Mouse (Mus musculus): ENCODE measurements at regions not wholly inside any gene's neighbourhood (a gene's known extent, or its start where the extent isn't known, plus 50 kb on each side); places are given as distances from the start of the nearest gene placed in this dataset.

DNA sequence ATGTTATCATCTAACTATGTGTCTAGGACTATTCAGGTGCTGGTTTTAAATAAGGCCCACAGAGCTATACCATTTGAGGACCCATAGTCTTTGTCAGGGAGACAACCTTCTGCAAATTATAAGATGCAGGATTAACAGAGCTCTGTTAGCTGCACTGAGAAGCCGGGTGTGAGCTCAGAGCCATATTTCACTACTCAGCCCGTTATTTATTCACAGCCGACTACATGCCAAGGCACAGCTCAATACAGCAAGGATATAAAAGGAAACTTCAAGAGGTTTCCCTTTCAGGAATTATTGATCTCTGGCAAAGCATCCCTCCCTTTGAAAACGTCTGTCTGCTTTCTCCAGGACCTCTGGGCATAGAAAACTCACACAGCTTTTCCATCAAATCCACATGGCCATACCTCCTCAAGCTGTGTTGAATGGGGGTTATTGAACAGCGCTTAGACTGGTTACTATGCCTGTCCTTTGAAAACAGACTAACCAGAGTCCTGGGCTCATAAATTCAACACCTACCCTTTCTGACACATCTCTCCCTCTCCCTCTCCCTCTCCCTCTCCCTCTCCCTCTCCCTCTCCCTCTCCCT lies 78.7 kb upstream of the Basp1 start:
- no peak for TF ChIP-seq CTCF (conservative IDR thresholded peaks at IDR 0.05; ENCODE audit: low read length)
- no peak for TF ChIP-seq POU5F1 (IDR thresholded peaks at IDR 0.05; ENCODE audit: borderline replicate concordance, low read length)
